Mouse (Mus musculus) adrenal gland, postnatal 36 days (tissue): ENCODE measurements around the gene Ikzf3. TPM values are rescaled to one million over a fixed set of nuclear protein-coding genes. Genes with fewer than 3 reads are reported as not detected.

Experiments
- DNase-seq, 2 experiments: peaks; one replicate each; pipeline ENCODE4 v3.0.0; 2021; ENCODE audit warnings: mixed read lengths in 1 of 2
- total RNA-seq, 2 experiments: library from RNA; stranded (reverse); gene quantifications; 2 replicates each; pipeline ENCODE4 v1.2.3; 2021

Gene Ikzf3
- total RNA-seq, 2 experiments from 2014 or later = 0.13 to 0.36 TPM

DNA sequence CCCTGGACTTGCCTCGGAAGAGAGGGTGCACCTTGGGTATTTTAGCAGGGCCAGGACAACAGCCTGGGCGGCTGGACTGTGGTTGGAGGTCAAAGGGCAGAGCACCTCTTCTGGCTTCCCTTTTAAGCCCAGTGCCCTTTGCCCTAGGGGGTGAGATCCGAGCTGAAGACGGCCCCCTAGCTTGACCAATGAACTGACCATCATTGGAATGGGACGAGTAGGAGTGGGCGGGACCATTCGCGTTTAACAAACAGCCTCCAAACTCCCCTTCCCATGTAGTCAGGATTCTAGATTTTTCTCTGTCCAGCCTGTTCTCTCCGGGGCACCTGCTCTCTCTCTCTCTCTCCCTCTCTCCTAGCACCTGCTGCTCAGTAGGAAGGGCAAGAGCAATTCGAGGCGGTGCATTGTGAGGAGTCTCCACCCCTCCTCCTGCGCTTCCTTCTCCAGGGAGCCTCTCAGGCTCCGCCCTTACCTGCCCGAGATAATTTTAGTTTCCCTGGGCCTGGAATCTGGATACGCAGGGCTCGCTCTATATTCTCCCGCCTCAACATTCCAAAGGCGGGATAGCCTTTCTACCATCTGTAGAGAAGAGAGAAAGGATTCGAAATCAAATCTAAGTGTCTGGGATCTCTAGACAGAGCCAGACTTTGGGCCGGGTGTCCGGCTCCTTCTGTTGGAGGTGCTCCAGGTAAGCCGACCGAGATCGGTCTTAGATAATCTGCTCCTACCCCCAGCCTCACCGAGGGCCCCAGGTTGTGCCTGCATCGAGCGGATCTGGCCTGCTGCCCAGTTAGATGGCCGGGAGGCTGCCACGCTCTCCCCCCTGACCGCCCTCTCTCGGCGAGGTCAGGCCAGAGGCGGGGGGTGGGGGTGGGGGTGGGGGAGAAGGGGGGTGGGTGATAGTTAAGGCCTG, 99.0 kb downstream of the Ikzf3 start:
- DNase-seq = peak in 1 of 2 experiments; percentile 11

DNA sequence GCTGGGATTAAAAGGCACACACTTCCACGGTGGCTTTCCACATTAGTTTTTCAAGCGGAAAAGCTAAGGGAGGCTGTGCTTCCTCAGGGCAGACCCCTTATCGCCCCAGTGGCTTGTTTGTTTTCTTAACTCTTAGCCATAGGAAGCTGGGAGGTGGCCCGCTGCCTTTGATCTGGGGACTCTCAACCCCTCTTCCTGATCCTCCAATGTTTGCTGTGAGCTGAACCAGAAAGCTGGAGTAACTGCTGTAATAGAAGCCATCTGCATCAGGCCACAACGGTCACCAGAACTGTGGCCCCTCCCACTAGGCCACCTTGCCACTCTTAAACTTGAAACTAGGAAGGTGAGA, 99.6 kb downstream of the Ikzf3 start, which contains the start of gene Grb7:
Gene Grb7 (plus strand): TSS at position 182 of the 349 bp plus-strand sequence.
- DNase-seq = no peak

DNA sequence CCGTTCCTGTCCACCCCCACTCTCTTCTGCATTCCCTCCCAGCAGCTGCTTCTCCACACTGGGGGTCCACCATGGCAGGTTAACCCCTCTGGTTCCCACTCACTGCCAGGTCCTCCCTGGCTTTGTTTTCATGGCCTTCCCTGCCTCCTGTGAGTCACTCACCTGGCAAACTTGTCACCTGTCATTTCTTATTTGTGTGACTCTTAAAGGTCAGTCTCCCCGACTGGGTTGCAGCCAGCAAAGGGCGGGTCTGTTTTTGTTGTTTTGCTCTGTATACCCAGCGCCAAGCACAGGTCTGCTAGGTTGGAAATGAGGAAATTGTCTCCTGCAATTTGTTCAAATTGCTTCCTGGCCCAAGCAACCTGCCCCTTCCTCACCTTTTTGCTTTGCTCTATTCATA, 100.2 kb downstream of the Ikzf3 start:
- no peak for DNase-seq

DNA sequence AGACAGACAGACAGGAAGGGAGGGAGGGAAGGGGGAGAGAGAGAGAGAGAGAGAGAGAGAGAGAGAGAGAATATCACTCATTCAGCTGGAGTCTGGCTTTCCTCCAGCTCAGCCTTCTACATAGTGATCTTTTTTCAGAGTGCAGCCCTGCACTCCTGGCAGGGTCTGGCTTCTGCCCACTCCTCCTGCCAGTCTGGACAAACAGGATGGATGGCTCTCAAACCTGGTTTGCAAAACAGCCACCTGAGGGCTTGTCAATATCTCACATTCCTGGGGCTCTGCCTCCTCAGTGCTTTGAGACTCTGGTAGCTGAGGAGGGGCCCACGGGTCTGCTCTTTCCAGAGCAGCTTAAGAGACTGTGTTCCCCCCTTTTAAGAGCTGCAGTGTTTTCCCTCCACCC, 100.6 kb downstream of the Ikzf3 start:
- no peak for DNase-seq

DNA sequence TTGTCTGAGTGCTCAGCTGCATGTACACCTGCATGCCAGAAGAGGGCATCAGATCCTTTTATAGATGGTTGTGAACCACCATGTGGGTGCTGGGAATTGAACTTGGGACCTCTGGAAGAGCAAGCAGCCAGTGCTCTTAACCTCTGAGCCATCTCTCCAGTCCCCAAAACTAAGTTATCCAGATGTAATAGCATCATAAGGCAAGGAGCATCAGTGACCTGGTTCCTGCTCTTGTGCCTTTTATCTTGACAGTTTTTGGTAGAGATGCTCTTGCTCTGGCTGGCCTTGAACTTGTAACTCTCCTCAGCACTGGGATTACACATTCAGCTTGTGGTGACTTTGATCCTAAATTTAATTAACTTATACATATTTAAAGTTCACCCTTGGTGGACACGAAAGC, 102.1 kb downstream of the Ikzf3 start:
- no peak for DNase-seq

DNA sequence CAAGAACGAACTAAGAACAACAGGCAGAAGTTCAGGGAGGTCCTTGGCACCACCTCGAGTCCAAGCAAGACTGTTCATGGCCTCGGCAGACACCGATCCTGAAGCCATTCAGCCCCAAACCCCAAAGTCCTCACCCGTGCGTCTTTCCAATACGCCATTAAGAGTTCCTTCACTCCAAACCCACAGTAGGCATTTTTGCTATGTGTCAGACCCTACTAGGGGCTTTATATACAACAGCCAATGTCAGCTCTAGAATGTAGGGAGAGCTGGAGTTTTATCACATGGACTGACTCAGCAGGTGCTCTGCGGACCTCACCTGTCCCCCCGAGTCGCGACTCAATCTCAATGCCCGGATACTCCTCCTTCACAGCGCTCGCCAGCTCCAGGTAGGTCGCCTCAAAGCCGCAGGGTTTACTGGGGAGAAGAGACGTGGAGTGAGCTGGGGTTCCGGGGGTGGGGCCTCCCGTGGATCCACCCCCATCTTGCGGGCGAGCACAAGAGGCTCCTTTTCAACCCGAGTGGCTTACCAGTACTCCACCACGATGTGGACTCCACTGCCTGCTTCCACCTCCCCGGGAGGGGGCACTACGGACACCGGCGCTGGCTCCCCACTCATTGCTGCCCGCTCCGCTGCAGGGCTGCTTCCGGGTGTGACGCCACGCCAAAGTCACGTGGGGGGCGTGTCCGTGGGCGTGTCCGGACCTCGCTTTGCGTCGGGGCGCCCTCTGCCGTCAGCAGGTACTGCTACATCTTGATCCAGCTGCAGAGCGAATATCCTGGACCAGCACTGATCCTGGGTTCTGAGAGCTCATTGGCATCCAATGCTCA, 107.3 kb downstream of the Ikzf3 start, which contains the start of gene Mien1:
Gene Mien1 (minus strand): TSS at position 661 of the 828 bp plus-strand sequence.
- peak; percentile 95 to 97 for DNase-seq

DNA sequence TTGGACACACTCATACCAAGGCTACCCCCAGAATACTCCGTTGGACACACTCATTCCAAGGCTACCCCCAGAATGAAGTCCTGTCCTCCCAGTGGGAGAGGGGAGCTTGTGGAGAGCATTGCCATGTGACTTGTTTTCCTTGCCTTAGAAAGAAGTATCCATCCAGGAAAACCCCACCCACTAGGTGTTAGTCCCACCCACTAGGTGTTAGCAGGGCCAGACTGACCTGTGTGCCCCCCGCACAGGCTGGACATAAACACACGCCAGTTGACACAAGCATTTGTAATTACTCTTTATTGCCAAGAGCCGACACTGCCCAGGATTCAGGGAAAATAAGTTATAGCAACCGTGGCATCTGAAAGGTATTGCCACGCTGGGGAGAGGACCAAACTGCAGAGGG, 108.4 kb downstream of the Ikzf3 start:
- no peak for DNase-seq

DNA sequence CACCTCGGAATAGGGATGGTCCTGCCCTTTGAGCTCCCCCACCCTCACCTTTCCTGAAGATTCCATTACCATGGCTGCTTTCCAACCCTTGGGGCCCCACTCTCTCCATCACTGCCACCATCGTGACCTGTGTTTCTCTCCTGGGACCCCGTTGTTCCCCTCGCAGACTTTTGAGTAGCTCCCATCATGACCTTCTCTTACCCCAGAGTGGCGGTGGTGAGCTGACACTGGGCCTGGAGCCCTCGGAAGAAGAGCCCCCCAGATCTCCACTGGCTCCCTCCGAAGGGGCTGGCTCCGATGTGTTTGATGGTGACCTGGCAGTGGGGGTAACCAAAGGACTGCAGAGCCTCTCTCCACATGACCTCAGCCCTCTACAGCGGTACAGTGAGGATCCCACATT, 110.1 kb downstream of the Ikzf3 start:
- DNase-seq = no peak

DNA sequence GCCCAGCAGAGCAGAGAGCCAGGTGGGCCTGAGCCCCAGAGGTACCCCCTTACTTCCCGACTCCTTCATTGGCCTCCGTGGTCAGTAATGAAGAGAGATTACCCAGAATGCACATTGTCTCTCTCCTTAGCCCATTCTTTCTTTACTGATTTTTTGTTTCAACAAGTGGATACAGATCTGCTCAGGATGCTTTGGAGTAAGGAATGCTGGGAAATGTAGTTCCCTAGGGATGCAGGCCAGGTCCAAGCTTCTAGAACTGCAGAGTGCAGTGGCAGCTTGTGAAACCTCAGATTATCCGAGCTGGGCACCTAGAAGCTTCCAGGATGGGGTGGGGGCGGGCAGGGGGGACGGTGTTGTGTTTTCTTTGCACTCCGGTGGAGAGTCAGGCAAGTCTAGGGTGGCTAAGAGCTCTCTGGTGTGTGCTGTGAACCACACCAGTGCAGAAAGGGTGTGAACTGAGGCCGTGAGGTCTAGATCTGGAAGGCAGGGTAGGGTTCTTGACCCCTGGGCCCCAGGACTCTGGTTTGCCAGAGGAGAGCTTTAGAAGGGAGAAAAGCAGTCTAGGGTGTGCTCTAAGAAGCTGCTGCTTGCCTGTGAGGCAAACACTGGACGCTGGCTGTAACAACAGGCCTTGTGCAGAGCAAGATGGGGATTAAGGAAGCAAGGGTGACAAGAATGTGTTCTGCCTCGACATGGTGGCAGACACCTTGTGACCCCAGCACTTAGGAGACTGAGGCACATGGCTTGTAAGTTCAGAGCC, 113.9 kb downstream of the Ikzf3 start:
- DNase-seq = no peak

DNA sequence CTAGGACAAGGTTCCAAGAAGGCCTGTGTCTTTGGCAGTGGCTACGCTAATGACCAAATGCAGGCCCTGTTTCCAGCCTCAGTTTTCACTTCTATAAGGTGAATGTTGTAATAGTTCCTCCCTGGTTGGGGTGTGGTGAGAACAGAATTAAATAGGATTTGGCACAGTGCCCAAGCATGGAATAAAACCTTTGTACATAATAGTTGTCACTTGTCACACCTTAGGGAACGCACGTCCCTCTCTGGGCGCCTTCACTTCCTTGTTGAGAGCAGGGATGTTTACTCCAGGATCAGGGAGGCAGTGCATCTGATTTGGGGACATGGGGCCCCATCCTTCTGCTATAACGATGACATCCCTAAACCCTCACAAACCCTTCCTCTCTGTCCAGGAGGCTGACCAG, 117.4 kb downstream of the Ikzf3 start:
- DNase-seq = no peak

DNA sequence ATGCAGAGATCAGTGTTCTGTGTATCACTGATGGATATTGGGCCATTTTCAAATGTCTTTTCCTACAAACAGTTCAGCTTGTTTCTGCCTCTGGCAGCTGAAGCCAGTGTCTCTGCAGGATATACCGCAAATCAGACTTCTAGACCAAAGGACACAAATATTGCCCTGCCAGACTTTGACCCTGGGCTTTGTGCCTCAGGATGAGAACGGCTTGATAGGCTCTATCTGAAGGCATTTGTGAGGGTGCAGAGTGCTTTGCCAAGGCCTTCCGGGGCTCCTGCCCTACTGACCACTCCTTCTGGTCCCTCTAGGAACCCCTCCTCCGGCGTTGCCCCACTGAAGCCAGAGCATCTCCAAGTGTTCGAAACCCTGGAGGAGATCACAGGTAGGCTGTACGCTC, 119.2 kb downstream of the Ikzf3 start:
- DNase-seq = no peak

DNA sequence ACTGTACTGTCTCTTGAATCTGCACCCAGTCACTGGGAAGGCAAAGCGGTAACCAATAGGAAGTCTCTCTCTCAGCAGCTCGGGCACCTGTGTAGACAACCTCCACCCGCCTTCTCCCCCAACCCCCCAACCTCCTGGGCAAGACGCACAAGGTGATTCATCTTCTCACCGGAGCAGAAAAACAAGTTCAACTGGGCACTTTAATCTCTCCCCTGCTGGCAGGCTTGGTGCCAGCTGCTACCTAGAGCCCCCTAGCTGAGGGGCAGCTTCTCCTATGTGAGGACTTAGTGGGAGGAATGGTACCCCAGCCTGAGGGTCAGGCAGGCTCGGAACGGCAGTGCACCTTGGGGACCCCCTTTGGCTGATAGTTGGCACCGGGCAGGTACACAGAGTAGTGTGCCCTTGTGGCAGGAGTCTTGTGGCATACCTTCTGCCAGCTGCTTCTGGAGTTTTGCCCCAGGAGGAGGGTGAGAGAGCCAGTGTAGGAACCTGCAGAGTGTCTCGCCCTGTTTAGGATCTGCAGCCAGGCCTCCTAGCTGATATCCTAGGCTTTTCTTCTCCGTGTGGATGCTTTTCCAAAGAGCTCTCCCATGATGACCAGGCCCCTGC, 126.8 kb downstream of the Ikzf3 start:
- DNase-seq = no peak

DNA sequence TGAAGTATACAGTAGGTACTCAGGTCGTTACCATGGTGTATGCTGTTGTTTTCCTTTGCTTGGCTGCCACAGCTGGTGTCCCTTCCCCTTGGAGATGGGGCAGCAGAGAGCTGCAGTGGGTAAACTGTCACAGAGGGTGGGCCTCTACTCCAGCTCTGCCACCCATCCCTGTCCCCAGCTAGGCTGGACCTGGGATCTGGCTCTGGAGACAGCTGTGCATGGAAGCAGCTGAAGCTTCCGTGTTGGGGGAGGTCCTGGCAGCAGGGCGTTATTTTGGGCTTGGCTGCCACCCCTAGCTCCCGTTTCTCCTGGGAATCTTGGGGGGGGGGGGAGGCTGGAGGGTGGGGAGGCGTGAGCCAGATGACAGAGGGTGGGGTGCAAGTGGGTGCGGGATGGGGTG, 127.6 kb downstream of the Ikzf3 start:
- no peak for DNase-seq

DNA sequence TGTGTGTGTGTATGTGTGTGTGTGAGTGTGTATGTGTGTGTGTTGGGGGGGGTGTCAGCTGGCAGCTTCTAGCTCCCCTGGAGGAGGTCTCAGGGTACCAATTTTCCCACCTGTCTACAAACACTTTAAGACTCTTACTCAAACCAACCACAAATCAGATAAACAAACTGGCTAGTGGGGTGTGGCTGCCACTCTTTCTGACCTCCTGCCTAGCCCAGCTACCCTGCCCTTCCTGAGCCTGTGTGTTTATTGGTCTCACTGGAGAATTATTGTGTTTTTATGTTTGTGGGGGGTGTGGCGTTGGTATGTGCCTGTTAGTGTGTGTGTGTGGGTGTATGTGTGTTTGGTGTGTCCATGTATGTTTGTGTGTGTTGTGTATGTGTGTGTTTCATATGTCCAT, 128.8 kb downstream of the Ikzf3 start:
- DNase-seq = no peak

Other genes with a start within 250 kb of the Ikzf3 start
- gene Neurod2, start 216.4 kb downstream of the Ikzf3 start, total RNA-seq = not detected
- gene Ppp1r1b, start 197.6 kb downstream of the Ikzf3 start, total RNA-seq = not detected
- 10 to 100 TPM; 22.3 to 23.2 TPM for gene Stard3, start 187.7 kb downstream of the Ikzf3 start, total RNA-seq
- gene Tcap, start 162.2 kb downstream of the Ikzf3 start, total RNA-seq = 1 to 10 TPM in 1 of 2 experiments, under 1 TPM in 1; 0.43 to 1.2 TPM
- gene Pnmt, start 159.6 kb downstream of the Ikzf3 start, total RNA-seq = 100 to 1,000 TPM; 363 to 581 TPM
- gene Pgap3, start 145.5 kb downstream of the Ikzf3 start, total RNA-seq = 1 to 10 TPM; 4.4 to 7.2 TPM
- 1 to 10 TPM; 4.2 to 4.7 TPM for gene Erbb2, start 133.6 kb downstream of the Ikzf3 start, total RNA-seq
- 10 to 100 TPM; 84.0 to 84.2 TPM for gene Mien1, start 107.0 kb downstream of the Ikzf3 start, total RNA-seq
- not detected for gene Grb7, start 99.6 kb downstream of the Ikzf3 start, total RNA-seq
- gene Zpbp2, start 5.1 kb upstream of the Ikzf3 start, total RNA-seq = under 1 TPM; 0.50 to 0.82 TPM
- 100 to 1,000 TPM; 133 to 139 TPM for gene Ormdl3, start 41.3 kb upstream of the Ikzf3 start, total RNA-seq
- not detected for gene Lrrc3c, start 52.3 kb upstream of the Ikzf3 start, total RNA-seq
- 10 to 100 TPM; 13.9 to 15.3 TPM for gene Gm12355, start 79.6 kb upstream of the Ikzf3 start, total RNA-seq
- 10 to 100 TPM; 12.9 to 17.0 TPM for gene Gsdma3, start 80.3 kb upstream of the Ikzf3 start, total RNA-seq
- under 1 TPM; 0.43 to 0.76 TPM for gene Gsdma2, start 100.7 kb upstream of the Ikzf3 start, total RNA-seq
- gene Gsdma, start 118.3 kb upstream of the Ikzf3 start, total RNA-seq = not detected
- gene Psmd3, start 136.5 kb upstream of the Ikzf3 start, total RNA-seq = 100 to 1,000 TPM; 124 to 128 TPM
- gene Csf3, start 155.2 kb upstream of the Ikzf3 start, total RNA-seq = not detected
- 10 to 100 TPM; 46.9 to 52.0 TPM for gene Med24, start 183.4 kb upstream of the Ikzf3 start, total RNA-seq
- gene Thra, start 194.6 kb upstream of the Ikzf3 start, total RNA-seq = 10 to 100 TPM; 69.2 to 91.7 TPM
- gene Nr1d1, start 229.3 kb upstream of the Ikzf3 start, total RNA-seq = 100 to 1,000 TPM; 116 to 171 TPM
- gene Msl1, start 249.5 kb upstream of the Ikzf3 start, total RNA-seq = 100 to 1,000 TPM in 1 of 2 experiments, 10 to 100 TPM in 1; 94.2 to 106 TPM